Mouse (Mus musculus) MEL (cell line): ENCODE measurements around the gene Gm20388.

ENCODE experiments used
- CTCF ChIP-seq, 3 experiments: IDR thresholded peaks in 2 of 3; conservative IDR thresholded peaks in 1 of 3; 2 replicates each; pipeline ENCODE4 v1.5.1; 2011 to 2012; ENCODE audit warnings: low read length in 3 of 3, low read depth in 2 of 3, mild to moderate bottlenecking in 2 of 3, improper control_type of control experiment in 1 of 3, inconsistent platforms in 1 of 3, mixed read lengths in 1 of 3, moderate library complexity in 1 of 3; ENCODE audit not compliant: control insufficient read depth in 1 of 3, insufficient read depth in 1 of 3, poor library complexity in 1 of 3, severe bottlenecking in 1 of 3
- MAX ChIP-seq: IDR thresholded peaks from 2 replicates; pipeline ENCODE4 v1.6.1; 2011; ENCODE audit warnings: low read length, improper control_type of control experiment

DNA sequence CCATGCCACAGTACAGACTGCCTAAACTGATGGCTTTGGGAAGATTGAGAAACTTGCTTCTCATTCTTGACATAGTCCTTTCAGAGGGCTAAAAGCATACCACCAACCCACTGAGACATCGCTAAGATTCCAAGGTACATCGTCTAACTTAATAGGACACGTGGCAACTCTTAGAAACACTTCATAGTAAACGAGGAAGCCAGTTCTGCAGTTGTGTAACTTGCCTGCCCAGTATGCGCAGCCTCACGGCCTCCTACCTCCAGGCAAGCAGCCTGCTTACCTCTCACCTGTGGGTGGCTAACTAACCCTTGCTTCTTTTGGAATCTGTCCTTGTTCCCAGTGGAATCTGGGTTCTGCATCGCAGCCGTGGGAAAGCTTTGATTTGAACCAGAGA, 1998.5 kb downstream of the Gm20388 start:
- TF ChIP-seq CTCF (IDR thresholded peaks at IDR 0.05 in 2 of 3, conservative IDR thresholded peaks at IDR 0.05 in 1 of 3; ENCODE audit: control insufficient read depth in 1 of 3, insufficient read depth in 1 of 3, low read depth in 2 of 3, low read length in 3 of 3, poor library complexity in 1 of 3, severe bottlenecking in 1 of 3) = no peak
- peak; percentile 87; the same call in 1 of the 2 replicates for TF ChIP-seq MAX
